Mouse (Mus musculus) heart, embryonic 16.5 days (tissue): ENCODE measurements around the gene Tmem98. TPM values are rescaled to one million over a fixed set of nuclear protein-coding genes. Genes with fewer than 3 reads are reported as not detected.

Experiments used
- ATAC-seq: fragments of 200-750 bp; cut with Nextera tagmentation; replicated peaks from 2 replicates; pipeline ENCODE4 v1.8.0; 2017; ENCODE audit warnings: moderate number of reproducible peaks; ENCODE audit not compliant: insufficient read depth, low FRiP score; ENCODE audit errors: extremely low read depth
- H3K27ac ChIP-seq: fragments of 300-500 bp; sonication (generic); 2 replicates; pipeline ENCODE4 v1.5.1; 2014; ENCODE audit warnings: mild to moderate bottlenecking, low read length, control low read depth, moderate library complexity
- H3K27me3 ChIP-seq: fragments of 300-500 bp; sonication (generic); 2 replicates; pipeline ENCODE4 v1.6.1; 2014; ENCODE audit warnings: low read length, mixed read lengths; ENCODE audit not compliant: control insufficient read depth, insufficient read depth
- H3K36me3 ChIP-seq: fragments of 300-500 bp; sonication (generic); 2 replicates; pipeline ENCODE4 v1.6.1; 2014; ENCODE audit not compliant: control insufficient read depth, insufficient read depth
- H3K4me1 ChIP-seq: fragments of 300-500 bp; sonication (generic); 2 replicates; pipeline ENCODE4 v1.6.1; 2014; ENCODE audit warnings: low read length, mixed read lengths; ENCODE audit not compliant: control insufficient read depth, insufficient read depth
- H3K4me2 ChIP-seq: fragments of 300-500 bp; sonication (generic); 2 replicates; pipeline ENCODE4 v1.6.1; 2014; ENCODE audit warnings: low read depth, mild to moderate bottlenecking, control low read depth, low read length
- H3K4me3 ChIP-seq: fragments of 300-500 bp; sonication (generic); 2 replicates; pipeline ENCODE4 v1.5.1; 2014; ENCODE audit warnings: mild to moderate bottlenecking, control low read depth, low read length
- H3K9ac ChIP-seq: fragments of 300-500 bp; sonication (generic); 2 replicates; pipeline ENCODE4 v1.6.1; 2014; ENCODE audit warnings: low read length, control low read depth
- H3K9me3 ChIP-seq: fragments of 300-500 bp; sonication (generic); replicated peaks from 2 replicates; pipeline ENCODE4 v1.6.1; 2016; ENCODE audit warnings: low read length; ENCODE audit not compliant: control insufficient read depth
- WGBS: fragments of 180-500 bp; shearing (Covaris S2); extraction: QIAGEN DNeasy Blood & Tissue Kit; methylation state at CpG from one replicate; pipeline ENCODE4 v1.1.7; 2014; 5-methylcytosine and 5-hydroxymethylcytosine counted together
- polyA plus RNA-seq: library from polyadenylated mRNA; unstranded; fragments of >200 nt; fragmentation: Nextera tagmentation; extraction: Ambion mirVana; gene quantifications from 2 replicates; pipeline ENCODE4 v1.2.1, GENCODE M21; 2015

Tmem98 gene
- polyA plus RNA-seq, 1 experiment from 2014 or later: 83.5 TPM

GRCm38 (mm10) chr11:80808551-80809070, 1.4 kb upstream of the Tmem98 start:
- 53% methylated on average over 6 of the region's 6 CpGs for WGBS
- H3K4me1 ChIP-seq: peaks cover 12% of the 10 kb centered on the region

GRCm38 (mm10) chr11:80809666-80809992, 346 bp upstream of the Tmem98 start:
- Histone ChIP-seq H3K9me3 (no peaks in the 10 kb centered on the region), H3K4me3 (peak overlapping the region; percentile 58), H3K27ac (peak overlapping the region; percentile 83), H3K4me1 (peaks cover 12% of the 10 kb centered on the region), H3K27me3 (no peaks in the 10 kb centered on the region), H3K36me3 (peaks cover 12% of the 10 kb centered on the region), H3K9ac (peak overlapping the region; percentile 82), H3K4me2 (peak overlapping the region; percentile 84)
- WGBS: 34% methylated on average over 5 of the region's 6 CpGs
- peak; percentile 37; the same call in 1 of the 2 replicates for ATAC-seq

More at GRCm38 (mm10) chr11:80808551-80809070, 1.4 kb upstream of the Tmem98 start:
- no peak for ATAC-seq
- H3K9me3 ChIP-seq: no peaks in the 10 kb centered on the region
- H3K9ac ChIP-seq: no peak overlapping the region
- no peak overlapping the region for H3K4me3 ChIP-seq
- H3K27me3 ChIP-seq: no peaks in the 10 kb centered on the region
- no peak overlapping the region for H3K4me2 ChIP-seq
- H3K36me3 ChIP-seq: peaks cover 2% of the 10 kb centered on the region; the same call in 1 of the 2 replicates
- H3K27ac ChIP-seq: no peak overlapping the region

DNA sequence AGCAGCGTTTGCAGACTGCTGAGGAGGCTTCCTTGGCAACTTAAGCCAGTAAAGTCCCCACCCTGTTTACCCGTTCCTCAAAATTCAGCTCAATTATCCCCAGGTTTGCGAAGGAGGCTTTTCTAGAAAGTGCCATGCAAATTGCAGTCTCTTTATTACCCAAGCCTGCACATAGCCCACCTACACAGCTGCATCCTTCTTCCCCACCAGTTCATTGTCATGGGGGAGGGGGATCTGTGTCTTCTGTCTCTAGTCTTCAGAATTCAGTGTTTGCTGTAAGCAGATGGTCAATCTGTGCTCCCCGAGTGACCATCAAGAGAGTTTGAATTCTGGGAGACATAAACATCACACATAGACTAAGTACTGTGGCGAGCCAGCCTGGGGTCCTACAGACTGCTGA, 1.2 kb downstream of the Tmem98 start:
- peak overlapping the region; percentile 58 for H3K4me3 ChIP-seq
- H3K9me3 ChIP-seq: no peaks in the 10 kb centered on the region
- peaks cover 12% of the 10 kb centered on the region for H3K4me1 ChIP-seq
- 29% methylated on average over 5 of the region's 5 CpGs for WGBS
- peaks cover 19% of the 10 kb centered on the region for H3K36me3 ChIP-seq
- no peaks in the 10 kb centered on the region for H3K27me3 ChIP-seq
- H3K4me2 ChIP-seq: peak overlapping the region; percentile 84
- H3K27ac ChIP-seq: no peak overlapping the region
- no peak for ATAC-seq
- H3K9ac ChIP-seq: peak overlapping the region; percentile 82

DNA sequence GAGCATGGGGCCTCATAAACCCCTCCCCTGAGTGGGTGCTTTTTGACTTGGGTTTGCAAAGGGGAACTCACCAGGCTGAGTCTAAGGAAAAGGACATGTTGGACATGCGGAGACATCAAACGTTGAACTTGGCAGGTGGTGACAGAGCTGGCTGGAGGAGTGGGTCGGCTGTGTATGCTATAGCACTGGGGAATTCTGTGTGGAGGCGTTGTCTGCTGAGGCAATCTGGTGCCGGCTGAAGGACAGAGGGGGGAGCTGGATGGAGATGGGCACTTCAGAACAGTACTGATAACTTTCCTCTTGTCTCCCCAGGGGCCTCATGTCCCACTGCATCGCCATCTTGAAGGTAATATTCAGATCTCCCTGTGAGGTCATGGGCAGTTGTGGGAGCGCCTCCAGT, 5.4 kb downstream of the Tmem98 start:
- Histone ChIP-seq H3K27ac (no peak overlapping the region), H3K9me3 (no peaks in the 10 kb centered on the region), H3K4me3 (no peak overlapping the region), H3K36me3 (peaks cover 19% of the 10 kb centered on the region), H3K9ac (no peak overlapping the region), H3K27me3 (no peaks in the 10 kb centered on the region), H3K4me1 (peaks cover 23% of the 10 kb centered on the region), H3K4me2 (no peak overlapping the region)
- WGBS: 47% methylated on average over 7 of the region's 7 CpGs
- no peak for ATAC-seq

GRCm38 (mm10) chr11:80818060-80818697, 8.2 kb downstream of the Tmem98 start:
- Histone ChIP-seq H3K27ac (peak overlapping the region; percentile 87), H3K36me3 (peaks cover 23% of the 10 kb centered on the region), H3K4me1 (peaks cover 18% of the 10 kb centered on the region), H3K4me3 (peak overlapping the region; percentile 2), H3K9me3 (no peaks in the 10 kb centered on the region), H3K4me2 (peak overlapping the region; percentile 51), H3K27me3 (no peaks in the 10 kb centered on the region), H3K9ac (peak overlapping the region; percentile 51)
- 24% methylated on average over 11 of the region's 11 CpGs for WGBS
- peak; percentile 86 for ATAC-seq

DNA sequence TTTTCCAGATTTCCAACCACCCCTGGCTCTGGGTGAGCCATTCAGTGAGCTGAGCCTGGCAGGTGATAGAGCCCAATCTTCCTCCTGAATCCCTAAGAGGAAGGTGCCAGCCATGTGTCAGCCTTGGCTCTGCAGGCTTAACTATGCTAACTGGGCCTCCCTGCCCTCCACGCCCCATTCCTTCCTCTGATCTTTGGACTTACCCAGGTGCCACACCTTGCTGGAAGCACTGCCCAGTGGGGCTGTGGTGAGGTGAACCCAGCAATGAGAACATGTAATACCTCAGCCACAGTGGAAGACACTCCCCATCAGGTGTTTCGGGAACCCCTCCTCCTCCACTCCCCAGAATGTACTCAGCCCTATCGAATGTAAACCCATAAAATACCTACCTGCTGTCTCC, 10.1 kb downstream of the Tmem98 start:
- H3K9ac ChIP-seq: no peak overlapping the region
- no peak overlapping the region for H3K27ac ChIP-seq
- H3K27me3 ChIP-seq: no peaks in the 10 kb centered on the region
- H3K9me3 ChIP-seq: no peaks in the 10 kb centered on the region
- no peak overlapping the region for H3K4me3 ChIP-seq
- no peak for ATAC-seq
- H3K36me3 ChIP-seq: peaks cover 11% of the 10 kb centered on the region
- H3K4me1 ChIP-seq: peaks cover 18% of the 10 kb centered on the region
- WGBS: 94% methylated on average over 3 of the region's 3 CpGs
- H3K4me2 ChIP-seq: no peak overlapping the region

GRCm38 (mm10) chr11:80821296-80821695, 11.3 kb downstream of the Tmem98 start:
- peaks cover 18% of the 10 kb centered on the region for H3K4me1 ChIP-seq
- 0 out of 2 replicates have a peak overlapping the region, but pooled peaks have one; percentile 5 for H3K27ac ChIP-seq
- H3K9ac ChIP-seq: no peak overlapping the region
- no peaks in the 10 kb centered on the region for H3K27me3 ChIP-seq
- H3K4me3 ChIP-seq: no peak overlapping the region
- 52% methylated on average over 14 of the region's 14 CpGs for WGBS
- ATAC-seq: peak; percentile 32; the same call in 1 of the 2 replicates
- H3K4me2 ChIP-seq: no peak overlapping the region
- H3K36me3 ChIP-seq: peaks cover 4% of the 10 kb centered on the region; the same call in 1 of the 2 replicates
- no peaks in the 10 kb centered on the region for H3K9me3 ChIP-seq

DNA sequence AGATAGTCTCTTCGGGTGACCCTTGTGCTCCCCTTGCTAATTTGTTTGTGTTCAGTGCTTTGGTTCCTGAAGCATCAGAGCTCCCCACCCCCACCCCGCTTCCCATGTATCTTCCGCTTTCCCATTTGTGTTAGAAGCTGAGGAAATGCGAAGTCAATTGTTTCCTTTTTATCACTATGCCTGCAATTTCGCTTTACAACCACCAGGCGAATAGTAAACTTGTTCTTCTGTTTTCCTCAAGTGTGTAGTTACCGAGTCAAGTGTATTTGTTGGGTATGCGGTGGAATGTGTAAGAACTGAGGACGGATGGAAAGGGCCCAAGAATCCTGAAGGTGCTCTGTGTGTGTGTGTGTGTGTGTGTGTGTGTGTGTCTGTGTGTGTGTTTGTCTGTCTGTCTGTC, 11.8 kb downstream of the Tmem98 start:
- no peaks in the 10 kb centered on the region for H3K9me3 ChIP-seq
- ATAC-seq: no peak
- H3K4me2 ChIP-seq: no peak overlapping the region
- peaks cover 18% of the 10 kb centered on the region for H3K4me1 ChIP-seq
- no peak overlapping the region for H3K9ac ChIP-seq
- H3K27ac ChIP-seq: no peak overlapping the region
- H3K27me3 ChIP-seq: no peaks in the 10 kb centered on the region
- H3K36me3 ChIP-seq: peaks cover 4% of the 10 kb centered on the region; the same call in 1 of the 2 replicates
- 70% methylated on average over 9 of the region's 9 CpGs for WGBS
- no peak overlapping the region for H3K4me3 ChIP-seq

DNA sequence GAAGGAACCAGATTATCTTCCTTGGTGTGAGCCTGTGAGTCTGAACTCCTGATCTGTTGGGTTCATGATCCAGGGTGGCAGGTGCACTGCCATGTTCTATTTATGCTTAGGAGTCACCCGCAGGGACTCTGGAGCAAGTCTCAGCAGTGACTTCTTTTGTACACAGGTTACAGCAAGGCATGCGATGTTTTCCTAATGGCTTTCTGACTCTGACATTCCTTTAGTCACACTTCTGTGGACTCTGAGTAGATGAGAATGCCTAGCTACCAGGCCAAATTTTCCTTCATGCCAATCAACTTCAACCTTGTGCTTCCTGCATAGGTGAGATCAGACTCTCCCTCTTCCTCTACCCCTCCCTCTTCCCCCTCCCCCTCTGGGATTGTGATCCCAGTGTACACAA, 25.4 kb downstream of the Tmem98 start:
- H3K4me1 ChIP-seq: no peaks in the 10 kb centered on the region
- WGBS: 79% methylated on average over 2 of the region's 2 CpGs
- H3K36me3 ChIP-seq: no peaks in the 10 kb centered on the region
- H3K4me2 ChIP-seq: no peak overlapping the region
- ATAC-seq: no peak
- no peak overlapping the region for H3K27ac ChIP-seq
- no peaks in the 10 kb centered on the region for H3K9me3 ChIP-seq
- no peak overlapping the region for H3K9ac ChIP-seq
- no peak overlapping the region for H3K4me3 ChIP-seq
- no peaks in the 10 kb centered on the region for H3K27me3 ChIP-seq
